Mouse (Mus musculus) kidney, adult 11 months (tissue): Measurements from ENCODE around the gene Thnsl2.
A peak's percentile ranks its signal among the peaks of the same experiment; 100 is the strongest.

Source experiments
- DNase-seq: peaks from one replicate; pipeline ENCODE4 v3.0.0; 2022

Gene Thnsl2

DNA sequence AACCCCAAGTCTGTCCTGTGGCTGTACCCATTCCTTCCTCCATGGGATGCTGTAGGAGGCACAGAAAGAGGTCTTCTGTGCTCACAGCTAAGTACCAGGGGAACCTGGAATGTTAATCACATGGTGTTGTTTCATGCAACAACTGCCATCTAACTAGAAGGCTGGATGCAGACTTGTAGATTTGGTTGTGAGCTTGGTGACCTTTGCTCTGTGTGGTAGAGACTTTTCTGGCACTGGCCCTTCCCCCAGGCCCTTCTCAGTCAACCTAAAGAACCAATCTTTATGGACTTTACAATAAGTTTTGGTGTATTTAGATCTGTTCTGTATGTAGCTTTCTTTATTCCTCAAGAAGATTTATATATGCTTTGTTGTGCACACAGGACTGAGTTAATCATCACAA is 13.2 kb downstream of the Thnsl2 start:
- DNase-seq: no peak

- DNase-seq: peak; percentile 87
These were observed 14.0 kb downstream of the Thnsl2 start for GRCm38 (mm10) chr6:71130269-71130668.

GRCm38 (mm10) chr6:71129071-71129470 is 15.2 kb downstream of the Thnsl2 start:
- no peak for DNase-seq

- DNase-seq: no peak
These were observed 17.9 kb downstream of the Thnsl2 start for GRCm38 (mm10) chr6:71126290-71126689.

GRCm38 (mm10) chr6:71125043-71125893 is 19.0 kb downstream of the Thnsl2 start:
- peak; percentile 70 for DNase-seq

- DNase-seq: no peak
These were observed 24.5 kb downstream of the Thnsl2 start for GRCm38 (mm10) chr6:71119577-71120254.

DNA sequence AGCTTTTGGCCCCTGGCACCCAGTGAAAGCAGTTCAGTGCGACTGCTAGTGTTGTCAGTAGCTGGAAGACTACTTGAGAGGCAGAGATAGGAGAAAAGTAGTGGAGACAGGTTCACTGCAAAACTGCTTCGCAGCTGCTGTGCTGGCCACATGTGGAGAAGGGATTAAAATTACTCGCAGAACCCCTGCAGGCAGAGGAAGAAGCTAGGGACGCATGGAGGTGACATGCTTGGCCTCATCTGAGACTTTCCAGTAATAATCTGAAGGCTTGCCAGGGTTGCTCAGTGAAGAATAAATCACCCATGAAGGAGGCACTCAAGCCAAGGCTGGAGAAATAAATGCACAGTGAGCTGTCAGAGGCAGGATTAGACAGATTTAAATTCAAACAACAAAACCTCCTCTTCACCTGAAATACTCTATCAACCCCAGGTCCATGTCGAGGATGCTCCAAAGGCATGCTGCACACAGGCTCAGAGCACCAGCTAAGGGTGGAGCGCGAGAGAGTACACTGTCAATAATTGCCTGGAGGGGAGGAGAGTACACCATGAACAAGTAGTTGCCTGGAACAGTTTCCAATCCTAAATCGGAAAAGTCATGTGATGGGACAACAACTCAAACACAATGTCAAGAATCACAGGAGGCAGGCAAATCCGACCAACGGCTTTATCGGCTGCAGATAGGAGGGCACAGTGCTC is 32.7 kb downstream of the Thnsl2 start:
- no peak for DNase-seq

- DNase-seq: no peak
These were observed 37.9 kb downstream of the Thnsl2 start for GRCm38 (mm10) chr6:71106170-71106945.

- no peak for DNase-seq
These were observed 48.1 kb downstream of the Thnsl2 start for GRCm38 (mm10) chr6:71096126-71096525.

- no peak for DNase-seq
These were observed 49.5 kb downstream of the Thnsl2 start for GRCm38 (mm10) chr6:71094693-71095092.

DNA sequence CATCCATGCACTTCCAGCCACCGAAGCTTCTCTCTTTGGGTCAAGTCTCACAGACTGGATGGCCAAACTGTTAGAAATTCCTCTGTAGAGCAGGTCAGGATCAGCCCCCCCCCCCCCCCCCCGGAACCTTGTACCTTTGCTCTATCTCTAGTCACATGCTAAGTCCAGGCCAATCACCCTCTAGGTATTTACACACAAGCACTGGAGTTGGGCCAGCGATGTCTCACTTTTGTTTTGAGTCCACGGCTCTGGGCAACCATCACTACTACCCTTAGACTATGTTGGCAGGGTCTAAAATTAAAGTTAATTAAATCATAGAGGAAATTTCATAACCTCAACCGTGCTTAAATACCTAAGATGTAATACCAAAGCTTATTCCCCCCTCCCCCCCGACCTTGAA is 50.6 kb downstream of the Thnsl2 start:
- peak; percentile 60 for DNase-seq

- DNase-seq: no peak
These were observed 53.8 kb downstream of the Thnsl2 start for GRCm38 (mm10) chr6:71090475-71090874.

DNA sequence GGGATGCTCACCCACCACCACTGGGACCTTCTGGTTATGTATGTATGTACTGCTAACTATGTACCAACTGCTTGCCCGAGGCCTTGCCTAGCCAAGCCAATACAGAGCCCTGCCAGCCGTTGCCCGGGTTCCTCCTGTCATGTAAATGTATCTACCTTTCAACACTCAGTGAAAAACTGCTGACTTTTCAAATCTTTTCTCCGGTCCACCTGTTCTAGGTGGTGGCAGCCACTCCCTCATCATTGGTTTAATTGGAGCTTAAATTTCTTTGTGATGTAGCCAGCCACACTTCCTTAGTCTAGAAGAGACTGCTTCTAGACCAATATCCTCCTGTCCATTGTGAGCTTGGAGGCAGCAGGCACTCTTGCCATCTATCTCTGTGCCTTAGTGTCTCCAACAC is 54.5 kb downstream of the Thnsl2 start:
- no peak for DNase-seq

DNA sequence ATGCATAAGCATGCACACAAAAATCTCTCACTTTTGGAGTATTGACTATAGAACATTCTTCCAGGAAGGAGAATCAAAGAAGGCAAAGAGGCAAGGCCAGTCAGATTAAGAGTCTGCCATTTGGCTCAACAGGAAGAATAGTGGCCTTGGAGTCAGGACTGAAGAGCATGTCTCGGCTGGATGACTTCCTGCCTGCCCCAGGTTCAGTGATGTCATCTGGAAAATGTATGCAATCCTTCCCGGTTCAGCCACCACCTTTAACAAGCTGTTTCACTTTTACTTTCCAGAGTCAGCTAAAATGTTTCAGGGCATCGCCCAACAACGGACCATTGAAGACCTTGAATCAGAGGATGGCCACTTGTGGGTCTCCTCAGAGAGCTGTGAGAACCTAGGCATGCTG is 55.2 kb downstream of the Thnsl2 start:
- no peak for DNase-seq

- DNase-seq: no peak
These were observed 60.8 kb downstream of the Thnsl2 start for GRCm38 (mm10) chr6:71083441-71083840.

DNA sequence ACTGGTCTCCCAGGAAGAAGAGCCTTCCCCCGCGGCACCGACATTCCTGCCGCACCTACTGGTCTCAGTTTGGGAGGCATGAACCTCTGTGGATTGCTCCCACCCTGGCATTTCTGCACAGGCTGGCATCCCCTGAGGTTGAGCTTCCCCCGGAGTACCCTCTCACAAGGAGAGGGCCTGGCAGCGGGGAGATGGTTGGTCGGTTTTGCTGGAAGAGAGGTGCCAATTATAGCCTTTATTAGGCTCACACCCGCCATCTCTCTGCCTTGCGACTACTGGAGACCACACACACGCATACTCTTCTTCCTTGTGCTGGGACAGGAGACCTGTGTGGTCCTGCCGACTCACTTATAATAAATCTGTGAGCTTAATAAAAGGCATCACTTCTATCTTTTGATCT is 62.2 kb downstream of the Thnsl2 start:
- no peak for DNase-seq

DNA sequence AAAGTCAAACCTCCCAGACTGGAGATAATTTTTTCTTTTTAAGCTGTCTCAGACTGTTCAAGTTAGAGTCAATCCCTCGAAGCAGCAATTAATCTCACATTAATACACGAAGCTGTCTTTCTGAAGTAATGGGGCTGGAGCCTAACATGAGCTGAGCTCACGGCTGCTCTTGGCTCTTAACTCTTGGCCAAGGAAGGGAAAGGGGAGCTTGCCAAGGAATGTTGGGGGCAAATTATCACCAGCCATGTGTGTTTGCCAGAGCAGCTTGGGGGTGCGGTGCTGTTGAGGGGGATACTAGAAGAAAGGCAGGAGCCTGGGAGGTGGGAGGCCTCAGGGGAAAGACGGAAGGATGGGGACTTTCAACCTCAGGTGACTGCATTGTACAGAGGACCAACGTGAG is 63.0 kb downstream of the Thnsl2 start:
- no peak for DNase-seq
